Mouse (Mus musculus) spleen, adult 2 months (tissue): ENCODE data around the gene Bloc1s2. TPM values are rescaled to one million over a fixed set of nuclear protein-coding genes. Genes with fewer than 3 reads are reported as not detected.
A peak's percentile ranks its signal among the peaks of the same experiment; 100 is the strongest.

Source experiments
- DNase-seq, 2 experiments: peaks; one replicate each; pipeline versions ENCODE4 v3.0.0 to v3.0.0-alpha.2; 2012 to 2021; ENCODE audit warnings: low spot score in 2 of 2, low read depth in 1 of 2
- H3K27ac ChIP-seq: fragments of 200-500 bp; 2 replicates; pipeline ENCODE4 v1.5.1; 2012; ENCODE audit warnings: low read length, inconsistent platforms; ENCODE audit not compliant: insufficient read depth
- H3K27me3 ChIP-seq: fragments of 200-500 bp; 2 replicates; pipeline ENCODE4 v1.6.1; 2012; ENCODE audit warnings: mild to moderate bottlenecking, moderate library complexity, low read length, inconsistent platforms; ENCODE audit not compliant: control insufficient read depth, insufficient read depth
- H3K36me3 ChIP-seq: fragments of 200-500 bp; 2 replicates; pipeline ENCODE4 v1.6.1; 2012; ENCODE audit warnings: mild to moderate bottlenecking, low read length, inconsistent platforms; ENCODE audit not compliant: control insufficient read depth, insufficient read depth
- H3K4me1 ChIP-seq: fragments of 200-500 bp; 2 replicates; pipeline ENCODE4 v1.6.1; 2011; ENCODE audit warnings: inconsistent platforms; ENCODE audit not compliant: control insufficient read depth, insufficient read depth, insufficient read length
- H3K4me3 ChIP-seq: fragments of 200-500 bp; 2 replicates; pipeline ENCODE4 v1.5.1; 2011; ENCODE audit warnings: mild to moderate bottlenecking, inconsistent platforms; ENCODE audit not compliant: insufficient read depth, insufficient read length; ENCODE audit errors: extremely low read depth
- CTCF ChIP-seq: fragments of 200-500 bp; IDR thresholded peaks from 2 replicates; pipeline ENCODE4 v1.5.1; 2011; ENCODE audit warnings: mild to moderate bottlenecking, inconsistent platforms; ENCODE audit not compliant: insufficient read depth, insufficient read length, insufficient replicate concordance; ENCODE audit errors: extremely low read depth
- POLR2A ChIP-seq: fragments of 200-500 bp; IDR thresholded peaks from 2 replicates; pipeline ENCODE4 v1.6.1; 2011; ENCODE audit warnings: low read depth, low read length, inconsistent platforms
- WGBS: fragments of 180-500 bp; shearing (Covaris S2); methylation state at CpG from one replicate; pipeline ENCODE4 v1.1.7; 2018; 5-methylcytosine and 5-hydroxymethylcytosine counted together
- polyA plus RNA-seq: library from polyadenylated mRNA; depleted of rRNA; stranded (reverse); fragments of >200 nt; gene quantifications from 2 replicates; pipeline ENCODE4 v1.2.3, GENCODE M21; 2012; rRNA removed

The Bloc1s2 gene
- 28.2 and 38.1 TPM in 2 replicates for polyA plus RNA-seq

- Histone ChIP-seq H3K27ac (peak within 1 kb of the TSS; percentile 55), H3K4me1 (peaks cover 11% of the 10 kb centered on the region; the same call in 1 of the 2 replicates), H3K27me3 (no peaks in the 10 kb centered on the region), H3K36me3 (peaks cover 14% of the 10 kb centered on the region), H3K4me3 (peak within 1 kb of the TSS; percentile 77)
- peak; percentile 73 to 90 for DNase-seq
- TF ChIP-seq CTCF (no peak), POLR2A (peak; percentile 74)
- WGBS = 1% methylated on average over 46 of the region's 46 CpGs
Observed at GRCm38 (mm10) chr19:44145702-44146567, at the start of gene Bloc1s2. Gene Bloc1s2, minus strand, starts transcription at chr19:44146446.

- H3K4me1 ChIP-seq = no peaks in the 10 kb centered on the region
- WGBS = 22% methylated on average over 7 of the region's 7 CpGs
- peak; percentile 11 to 60 for DNase-seq
Observed at GRCm38 (mm10) chr19:44195138-44195537, 48.9 kb upstream of the Bloc1s2 start.

GRCm38 (mm10) chr19:44193906-44194305 lies 47.7 kb upstream of the Bloc1s2 start:
- no peak for DNase-seq
- TF ChIP-seq CTCF = no peak
- TF ChIP-seq POLR2A = no peak
- H3K27me3 ChIP-seq = no peaks in the 10 kb centered on the region
- no peak overlapping the region for H3K4me3 ChIP-seq
- no peaks in the 10 kb centered on the region for H3K36me3 ChIP-seq
- H3K27ac ChIP-seq = no peak overlapping the region
- H3K4me1 ChIP-seq = no peaks in the 10 kb centered on the region
- WGBS = 65% methylated on average over 7 of the region's 7 CpGs

More at GRCm38 (mm10) chr19:44195138-44195537, 48.9 kb upstream of the Bloc1s2 start:
- Histone ChIP-seq H3K27ac (no peak overlapping the region), H3K4me3 (no peak overlapping the region), H3K27me3 (no peaks in the 10 kb centered on the region), H3K36me3 (no peaks in the 10 kb centered on the region)
- no peak for TF ChIP-seq POLR2A
- peak; percentile 72; the same call in 1 of the 2 replicates for TF ChIP-seq CTCF

GRCm38 (mm10) chr19:44192342-44192741 lies 46.1 kb upstream of the Bloc1s2 start, which contains the start of gene Pkd2l1:
Gene Pkd2l1, minus strand, starts transcription at chr19:44192442.
- H3K27me3 ChIP-seq = no peaks in the 10 kb centered on the region
- 34% methylated on average over 3 of the region's 3 CpGs for WGBS
- H3K36me3 ChIP-seq = no peaks in the 10 kb centered on the region
- DNase-seq = no peak
- no peaks in the 10 kb centered on the region for H3K4me1 ChIP-seq
- H3K27ac ChIP-seq = no peak within 1 kb of the TSS
- TF ChIP-seq CTCF = no peak
- TF ChIP-seq POLR2A = no peak
- no peak within 1 kb of the TSS for H3K4me3 ChIP-seq

GRCm38 (mm10) chr19:44189056-44189455 lies 42.8 kb upstream of the Bloc1s2 start:
- Histone ChIP-seq H3K4me1 (no peaks in the 10 kb centered on the region), H3K27me3 (no peaks in the 10 kb centered on the region), H3K4me3 (no peak overlapping the region), H3K36me3 (no peaks in the 10 kb centered on the region), H3K27ac (no peak overlapping the region)
- TF ChIP-seq POLR2A (no peak), CTCF (no peak)
- no peak for DNase-seq
- 91% methylated on average over 4 of the region's 4 CpGs for WGBS

GRCm38 (mm10) chr19:44183968-44184367 lies 37.7 kb upstream of the Bloc1s2 start:
- no peak overlapping the region for H3K27ac ChIP-seq
- H3K4me3 ChIP-seq = no peak overlapping the region
- no peaks in the 10 kb centered on the region for H3K27me3 ChIP-seq
- no peak for DNase-seq
- WGBS = 73% methylated on average over 3 of the region's 3 CpGs
- H3K36me3 ChIP-seq = no peaks in the 10 kb centered on the region
- TF ChIP-seq POLR2A = no peak
- TF ChIP-seq CTCF = no peak
- no peaks in the 10 kb centered on the region for H3K4me1 ChIP-seq

GRCm38 (mm10) chr19:44180502-44180901 lies 34.3 kb upstream of the Bloc1s2 start:
- Histone ChIP-seq H3K4me1 (no peaks in the 10 kb centered on the region), H3K4me3 (no peak overlapping the region), H3K27ac (no peak overlapping the region), H3K36me3 (no peaks in the 10 kb centered on the region), H3K27me3 (no peaks in the 10 kb centered on the region)
- TF ChIP-seq POLR2A = no peak
- TF ChIP-seq CTCF = no peak
- 86% methylated on average over 1 of the region's 1 CpGs for WGBS
- no peak for DNase-seq
